Mouse (Mus musculus): ENCODE results near the gene Arl9. TPM values are rescaled to one million over a fixed set of nuclear protein-coding genes. Genes with fewer than 3 reads are reported as not detected.
"Not testable (repeated sequence)": the region's sequence is repeated elsewhere in the genome, so short reads cannot be mapped to it uniquely, and the experiment has no call there.

Gene Arl9
- polyA plus RNA-seq, 1 experiment from 2014 or later: not detected

- H3K27me3 ChIP-seq (ENCODE audit: control insufficient read depth, insufficient read depth, low read length); H3K4me1 ChIP-seq (ENCODE audit: control insufficient read depth, insufficient read depth, low read length); DNase-seq (ENCODE audit: low spot score); H3K9ac ChIP-seq (ENCODE audit: low read length); H3K4me3 ChIP-seq (ENCODE audit: low read depth, low read length); H3K4me2 ChIP-seq (ENCODE audit: low read depth, severe bottlenecking); H3K9me3 ChIP-seq (ENCODE audit: control insufficient read depth, low read length); H3K27ac ChIP-seq (replicated peaks; ENCODE audit: low read depth, low read length); ATAC-seq (ENCODE audit: insufficient number of reproducible peaks, low FRiP score, low TSS enrichment, low read depth): not testable (repeated sequence)
- 75% methylated on average over 1 of the region's 1 CpGs for WGBS
- peaks cover 12% of the 10 kb centered on the region for H3K36me3 ChIP-seq (ENCODE audit: control insufficient read depth, insufficient read depth, low read length)
Observed at GRCm38 (mm10) chr5:76971115-76971514, 32.7 kb upstream of the Arl9 start.

- Histone ChIP-seq H3K4me2 (ENCODE audit: low read depth, severe bottlenecking) (peak overlapping the region; percentile 81), H3K36me3 (ENCODE audit: control insufficient read depth, insufficient read depth, low read length) (peaks cover 16% of the 10 kb centered on the region), H3K4me3 (ENCODE audit: low read depth, low read length) (peak overlapping the region; percentile 62), H3K27me3 (ENCODE audit: control insufficient read depth, insufficient read depth, low read length) (no peaks in the 10 kb centered on the region), H3K9ac (ENCODE audit: low read length) (peak overlapping the region; percentile 0; the same call in 1 of the 2 replicates), H3K4me1 (ENCODE audit: control insufficient read depth, insufficient read depth, low read length) (0 out of 2 replicates have a peak, but pooled peaks cover 5% of the 10 kb centered on the region), H3K27ac (replicated peaks; ENCODE audit: low read depth, low read length) (no peak overlapping the region), H3K9me3 (ENCODE audit: control insufficient read depth, low read length) (no peaks in the 10 kb centered on the region)
- 70% methylated on average over 3 of the region's 3 CpGs for WGBS
- no peak for DNase-seq (ENCODE audit: low spot score)
- no peak for ATAC-seq (ENCODE audit: insufficient number of reproducible peaks, low FRiP score, low TSS enrichment, low read depth)
Observed at GRCm38 (mm10) chr5:76973488-76973887, 30.4 kb upstream of the Arl9 start.

DNA sequence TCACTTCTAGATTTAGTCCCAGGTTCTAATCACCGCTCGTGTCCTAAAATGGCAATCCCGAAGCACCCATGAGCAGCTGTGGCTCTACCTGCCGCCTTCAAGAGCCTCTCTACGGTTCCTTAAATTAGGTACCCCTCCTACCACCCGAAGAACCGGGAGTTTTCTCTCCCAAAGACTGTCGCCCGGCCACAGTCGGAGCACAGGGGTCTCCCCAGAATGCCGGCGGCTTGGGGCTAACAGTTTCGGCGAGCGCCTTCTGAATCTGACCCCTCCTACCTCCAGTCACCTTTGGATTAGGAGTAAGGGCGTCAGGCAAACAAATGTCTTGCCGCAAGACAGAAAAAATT is 29.7 kb upstream of the Arl9 start:
- H3K9ac ChIP-seq (ENCODE audit: low read length): peak overlapping the region; percentile 0; the same call in 1 of the 2 replicates
- 4% methylated on average over 17 of the region's 17 CpGs for WGBS
- ATAC-seq (ENCODE audit: insufficient number of reproducible peaks, low FRiP score, low TSS enrichment, low read depth): 0 out of 2 replicates have a peak, but pooled peaks have one; percentile 41
- H3K36me3 ChIP-seq (ENCODE audit: control insufficient read depth, insufficient read depth, low read length): peaks cover 12% of the 10 kb centered on the region
- no peaks in the 10 kb centered on the region for H3K27me3 ChIP-seq (ENCODE audit: control insufficient read depth, insufficient read depth, low read length)
- H3K4me3 ChIP-seq (ENCODE audit: low read depth, low read length): peak overlapping the region; percentile 62
- H3K4me1 ChIP-seq (ENCODE audit: control insufficient read depth, insufficient read depth, low read length): 0 out of 2 replicates have a peak, but pooled peaks cover 5% of the 10 kb centered on the region
- peak overlapping the region; percentile 81 for H3K4me2 ChIP-seq (ENCODE audit: low read depth, severe bottlenecking)
- H3K9me3 ChIP-seq (ENCODE audit: control insufficient read depth, low read length): no peaks in the 10 kb centered on the region
- no peak for DNase-seq (ENCODE audit: low spot score)
- no peak overlapping the region for H3K27ac ChIP-seq (replicated peaks; ENCODE audit: low read depth, low read length)

GRCm38 (mm10) chr5:76974554-76975285 is 29.1 kb upstream of the Arl9 start, which contains the start of gene Srp72:
TSS of gene Srp72 (plus strand) at chr5:76974683.
- Histone ChIP-seq H3K4me1 (ENCODE audit: control insufficient read depth, insufficient read depth, low read length) (0 out of 2 replicates have a peak, but pooled peaks cover 5% of the 10 kb centered on the region), H3K27ac (replicated peaks; ENCODE audit: low read depth, low read length) (no peak within 1 kb of the TSS), H3K36me3 (ENCODE audit: control insufficient read depth, insufficient read depth, low read length) (peaks cover 13% of the 10 kb centered on the region), H3K9me3 (ENCODE audit: control insufficient read depth, low read length) (no peaks in the 10 kb centered on the region), H3K27me3 (ENCODE audit: control insufficient read depth, insufficient read depth, low read length) (no peaks in the 10 kb centered on the region), H3K4me2 (ENCODE audit: low read depth, severe bottlenecking) (peak within 1 kb of the TSS; percentile 81), H3K9ac (ENCODE audit: low read length) (peak within 1 kb of the TSS; percentile 74), H3K4me3 (ENCODE audit: low read depth, low read length) (peak within 1 kb of the TSS; percentile 62)
- ATAC-seq (ENCODE audit: insufficient number of reproducible peaks, low FRiP score, low TSS enrichment, low read depth) (peak; percentile 92), DNase-seq (ENCODE audit: low spot score) (peak; percentile 96)
- under 1% methylated on average over 60 of the region's 60 CpGs for WGBS

DNA sequence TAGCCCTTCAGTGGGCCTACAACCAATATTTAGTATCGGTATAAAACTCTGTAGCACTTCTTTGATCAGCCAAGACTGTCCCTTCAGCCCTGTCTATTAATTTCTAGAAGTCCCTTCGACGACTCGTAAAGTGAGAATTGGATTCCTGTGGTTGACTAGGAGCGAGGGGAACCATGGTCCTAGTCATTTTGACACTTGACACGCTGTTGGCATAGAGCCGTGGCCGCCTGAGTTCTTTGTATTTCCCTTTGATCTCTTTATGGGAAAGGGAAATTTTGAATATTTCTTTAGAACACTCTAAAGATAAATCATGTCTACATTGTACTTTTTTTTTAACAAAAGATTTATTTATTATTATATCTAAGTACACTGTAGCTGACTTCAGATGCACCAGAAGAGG is 28.1 kb upstream of the Arl9 start:
- DNase-seq (ENCODE audit: low spot score): no peak
- Histone ChIP-seq H3K9me3 (ENCODE audit: control insufficient read depth, low read length) (no peaks in the 10 kb centered on the region), H3K27me3 (ENCODE audit: control insufficient read depth, insufficient read depth, low read length) (no peaks in the 10 kb centered on the region), H3K9ac (ENCODE audit: low read length) (no peak overlapping the region), H3K27ac (replicated peaks; ENCODE audit: low read depth, low read length) (no peak overlapping the region), H3K4me2 (ENCODE audit: low read depth, severe bottlenecking) (peak overlapping the region; percentile 49), H3K4me3 (ENCODE audit: low read depth, low read length) (peak overlapping the region; percentile 62), H3K36me3 (ENCODE audit: control insufficient read depth, insufficient read depth, low read length) (peaks cover 15% of the 10 kb centered on the region), H3K4me1 (ENCODE audit: control insufficient read depth, insufficient read depth, low read length) (0 out of 2 replicates have a peak, but pooled peaks cover 5% of the 10 kb centered on the region)
- no peak for ATAC-seq (ENCODE audit: insufficient number of reproducible peaks, low FRiP score, low TSS enrichment, low read depth)
- 82% methylated on average over 8 of the region's 8 CpGs for WGBS

GRCm38 (mm10) chr5:76984015-76984414 is 19.8 kb upstream of the Arl9 start:
- ATAC-seq (ENCODE audit: insufficient number of reproducible peaks, low FRiP score, low TSS enrichment, low read depth) (no peak), DNase-seq (ENCODE audit: low spot score) (no peak)
- Histone ChIP-seq H3K27ac (replicated peaks; ENCODE audit: low read depth, low read length) (no peak overlapping the region), H3K27me3 (ENCODE audit: control insufficient read depth, insufficient read depth, low read length) (no peaks in the 10 kb centered on the region), H3K4me2 (ENCODE audit: low read depth, severe bottlenecking) (no peak overlapping the region), H3K36me3 (ENCODE audit: control insufficient read depth, insufficient read depth, low read length) (peaks cover 39% of the 10 kb centered on the region), H3K4me1 (ENCODE audit: control insufficient read depth, insufficient read depth, low read length) (no peaks in the 10 kb centered on the region), H3K4me3 (ENCODE audit: low read depth, low read length) (no peak overlapping the region), H3K9ac (ENCODE audit: low read length) (no peak overlapping the region), H3K9me3 (ENCODE audit: control insufficient read depth, low read length) (no peaks in the 10 kb centered on the region)
- WGBS: 93% methylated on average over 11 of the region's 11 CpGs

DNA sequence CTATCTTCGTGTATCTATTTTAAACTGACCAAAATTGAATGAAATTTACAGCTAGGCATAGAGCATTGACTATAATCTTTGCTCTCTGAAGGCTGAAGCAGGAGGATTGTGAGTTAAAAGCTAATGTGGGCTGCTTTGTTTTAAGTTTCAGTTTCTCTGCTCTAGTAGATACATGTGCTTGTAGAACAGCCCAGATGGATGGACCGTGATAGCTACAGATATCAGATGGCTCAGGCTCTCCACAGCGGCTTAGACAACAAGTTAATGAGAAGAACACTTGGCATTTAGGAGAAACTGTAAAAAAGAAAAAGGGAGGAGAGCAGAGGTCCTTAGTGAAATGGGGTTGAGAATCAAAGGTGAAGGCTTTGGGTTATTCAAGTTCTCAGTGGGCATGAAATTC is 13.1 kb upstream of the Arl9 start:
- ATAC-seq (ENCODE audit: insufficient number of reproducible peaks, low FRiP score, low TSS enrichment, low read depth) (no peak), DNase-seq (ENCODE audit: low spot score) (no peak)
- 99% methylated on average over 3 of the region's 3 CpGs for WGBS

GRCm38 (mm10) chr5:76993174-76993814 is 10.6 kb upstream of the Arl9 start:
- 87% methylated on average over 5 of the region's 5 CpGs for WGBS
- no peak for ATAC-seq (ENCODE audit: insufficient number of reproducible peaks, low FRiP score, low TSS enrichment, low read depth)

More for the DNA sequence above, 13.1 kb upstream of the Arl9 start:
- no peak overlapping the region for H3K9ac ChIP-seq (ENCODE audit: low read length)
- no peaks in the 10 kb centered on the region for H3K27me3 ChIP-seq (ENCODE audit: control insufficient read depth, insufficient read depth, low read length)
- H3K4me3 ChIP-seq (ENCODE audit: low read depth, low read length): no peak overlapping the region
- H3K36me3 ChIP-seq (ENCODE audit: control insufficient read depth, insufficient read depth, low read length): peaks cover 12% of the 10 kb centered on the region; the same call in 1 of the 2 replicates
- no peaks in the 10 kb centered on the region for H3K4me1 ChIP-seq (ENCODE audit: control insufficient read depth, insufficient read depth, low read length)
- H3K27ac ChIP-seq (replicated peaks; ENCODE audit: low read depth, low read length): no peak overlapping the region
- no peak overlapping the region for H3K4me2 ChIP-seq (ENCODE audit: low read depth, severe bottlenecking)
- H3K9me3 ChIP-seq (ENCODE audit: control insufficient read depth, low read length): no peaks in the 10 kb centered on the region

More at GRCm38 (mm10) chr5:76993174-76993814, 10.6 kb upstream of the Arl9 start:
- H3K9me3 ChIP-seq (ENCODE audit: control insufficient read depth, low read length): no peaks in the 10 kb centered on the region
- peaks cover 17% of the 10 kb centered on the region; the same call in 1 of the 2 replicates for H3K36me3 ChIP-seq (ENCODE audit: control insufficient read depth, insufficient read depth, low read length)
- H3K9ac ChIP-seq (ENCODE audit: low read length): no peak overlapping the region
- no peak for DNase-seq (ENCODE audit: low spot score)
- no peak overlapping the region for H3K27ac ChIP-seq (replicated peaks; ENCODE audit: low read depth, low read length)
- H3K4me2 ChIP-seq (ENCODE audit: low read depth, severe bottlenecking): no peak overlapping the region
- no peaks in the 10 kb centered on the region for H3K4me1 ChIP-seq (ENCODE audit: control insufficient read depth, insufficient read depth, low read length)
- no peaks in the 10 kb centered on the region for H3K27me3 ChIP-seq (ENCODE audit: control insufficient read depth, insufficient read depth, low read length)
- no peak overlapping the region for H3K4me3 ChIP-seq (ENCODE audit: low read depth, low read length)

Data from limb, embryonic 11.5 days (tissue).